Mouse (Mus musculus): Measurements from ENCODE around the gene Rpp30.

DNA sequence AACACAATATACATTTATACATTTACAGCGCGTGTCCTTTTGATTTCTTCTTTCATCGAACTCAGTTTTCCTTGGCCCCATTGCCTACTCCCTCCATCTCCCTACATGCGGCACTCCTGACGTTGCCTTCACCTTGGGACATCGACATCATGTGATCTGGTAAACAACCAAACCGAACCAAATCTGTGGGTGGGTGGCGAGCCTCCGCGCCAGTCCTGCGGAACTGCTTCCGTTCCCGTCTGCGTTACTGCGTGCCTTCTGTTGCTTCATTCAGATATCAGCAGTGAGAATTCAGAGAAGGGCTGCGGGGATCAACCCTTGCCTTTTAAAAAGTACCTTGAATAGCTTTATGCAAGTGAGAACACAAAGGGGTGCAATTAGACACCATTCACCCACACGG lies 28.5 kb downstream of the Rpp30 start:
- TF ChIP-seq CTCF (IDR thresholded peaks at IDR 0.05; ENCODE audit: borderline replicate concordance, insufficient read depth, low read depth, low read length) (no peak), POLR2A (IDR thresholded peaks at IDR 0.05; ENCODE audit: borderline replicate concordance, insufficient read depth, low read length) (no peak)

All from cerebellum, adult 2 months (tissue).